Mouse (Mus musculus) regulatory T cell (primary cell): ENCODE results near the gene Utp14b.

Experiments used
- in situ Hi-C: fragments of 300-600 bp; cut with MboI, MseI; formaldehyde crosslinking; loops from one replicate; pipeline ENCODE4 v1.15.1; 2025; ENCODE audit warnings: high pct_unique_total_duplicates

Gene Utp14b

GRCm38 (mm10) chr1:78684128-78684527 lies 26.3 kb downstream of the Utp14b start:
- in situ Hi-C loops: no loop called here

GRCm38 (mm10) chr1:78686872-78687271 lies 29.0 kb downstream of the Utp14b start:
- in situ Hi-C loops: no loop called here

GRCm38 (mm10) chr1:78688149-78688548 lies 30.3 kb downstream of the Utp14b start:
- in situ Hi-C loops: no loop called here

- in situ Hi-C loops: no loop called here
Observed at GRCm38 (mm10) chr1:78694503-78695258, 36.8 kb downstream of the Utp14b start.

- in situ Hi-C loops: no loop called here
Observed at GRCm38 (mm10) chr1:78696305-78696704, 38.5 kb downstream of the Utp14b start.

GRCm38 (mm10) chr1:78696903-78697302 lies 39.1 kb downstream of the Utp14b start:
- in situ Hi-C loops: no loop called here

GRCm38 (mm10) chr1:78698138-78698537 lies 40.3 kb downstream of the Utp14b start:
- in situ Hi-C loops: no loop called here

GRCm38 (mm10) chr1:78701740-78702139 lies 43.9 kb downstream of the Utp14b start:
- in situ Hi-C loops: no loop called here

GRCm38 (mm10) chr1:78702282-78702963 lies 44.6 kb downstream of the Utp14b start:
- in situ Hi-C loops: no loop called here

- in situ Hi-C loops: no loop called here
Observed at GRCm38 (mm10) chr1:78702964-78703285, 45.1 kb downstream of the Utp14b start.

GRCm38 (mm10) chr1:78706338-78706737 lies 48.5 kb downstream of the Utp14b start:
- in situ Hi-C loops: no loop called here

GRCm38 (mm10) chr1:78707280-78707679 lies 49.4 kb downstream of the Utp14b start:
- in situ Hi-C loops: no loop called here

- in situ Hi-C loops: no loop called here
Observed at GRCm38 (mm10) chr1:78710026-78710425, 52.2 kb downstream of the Utp14b start.

GRCm38 (mm10) chr1:78710613-78711329 lies 52.9 kb downstream of the Utp14b start:
- in situ Hi-C loops: no loop called here
